Mouse (Mus musculus): ENCODE data around the gene Med21.

DNA sequence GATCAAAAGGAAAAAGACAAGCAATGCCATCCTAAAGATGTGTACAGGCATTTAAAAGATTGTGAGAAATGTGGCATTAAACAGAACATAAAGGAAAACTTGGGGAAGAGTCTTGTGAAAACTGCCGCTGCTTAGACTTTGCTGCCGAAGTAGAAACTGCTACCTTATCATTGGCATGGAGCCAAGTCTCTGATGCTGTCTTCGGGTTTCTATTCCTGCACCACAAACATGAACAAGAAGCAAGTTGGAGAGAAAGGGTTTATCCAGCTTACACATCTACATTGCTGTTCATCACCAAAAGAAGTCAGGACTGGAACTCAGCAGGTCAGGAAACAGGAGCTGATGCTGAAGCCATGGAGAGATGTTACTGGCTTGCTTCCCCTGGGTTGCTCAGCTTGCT is 10.8 kb downstream of the Med21 start:
- TF ChIP-seq CTCF (IDR thresholded peaks at IDR 0.05; ENCODE audit: low read depth) (no peak), EP300 (IDR thresholded peaks at IDR 0.05; ENCODE audit: low read depth) (no peak)

Measured in liver, embryonic 14.5 days (tissue).